Mouse (Mus musculus): ENCODE measurements around the gene Oprm1. TPM values are rescaled to one million over a fixed set of nuclear protein-coding genes. Genes with fewer than 3 reads are reported as not detected.

The Oprm1 gene
- polyA plus RNA-seq, 1 experiment from 2014 or later: not detected

DNA sequence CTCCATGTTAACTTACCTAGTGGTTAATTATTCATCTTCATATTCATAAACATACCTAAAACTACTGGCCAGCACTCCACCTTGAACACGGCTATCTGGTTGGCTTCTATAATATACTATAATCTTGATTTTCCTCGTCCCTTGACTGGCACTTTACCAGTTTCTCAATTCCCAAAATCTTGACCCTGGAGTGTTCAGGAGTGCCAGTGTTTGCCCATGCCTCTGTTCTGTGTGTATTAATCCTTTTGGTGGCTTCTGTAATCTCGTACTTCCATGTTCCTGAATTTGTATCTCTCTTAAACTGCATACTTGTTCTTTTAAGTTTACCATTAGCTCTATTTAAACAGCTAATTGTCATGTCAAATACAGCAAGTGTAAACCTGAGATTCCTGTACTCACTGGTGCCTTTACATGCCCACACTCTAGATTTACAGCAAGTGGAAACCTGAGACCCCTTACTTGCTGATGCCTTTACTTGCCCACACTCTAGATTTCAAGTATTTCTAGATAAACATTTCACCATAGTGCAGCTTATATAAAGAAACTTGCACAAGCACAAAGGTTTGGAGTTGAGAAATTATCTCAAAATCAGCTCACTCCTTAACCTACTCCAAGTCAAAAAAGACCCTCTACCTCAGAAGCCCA is 138.5 kb downstream of the Oprm1 start:
- no peaks in the 10 kb centered on the region for H3K4me1 ChIP-seq
- H3K36me3 ChIP-seq: no peaks in the 10 kb centered on the region
- no peak overlapping the region for H3K4me3 ChIP-seq
- no peaks in the 10 kb centered on the region for H3K27me3 ChIP-seq
- H3K9me3 ChIP-seq: no peaks in the 10 kb centered on the region
- no peak overlapping the region for H3K27ac ChIP-seq
- no peak for ATAC-seq (ENCODE audit: insufficient number of reproducible peaks, insufficient read depth, low FRiP score, low TSS enrichment)
- no peak overlapping the region for H3K9ac ChIP-seq
- H3K4me2 ChIP-seq (replicated peaks): no peak overlapping the region
- 74% methylated on average over 3 of the region's 3 CpGs for WGBS

DNA sequence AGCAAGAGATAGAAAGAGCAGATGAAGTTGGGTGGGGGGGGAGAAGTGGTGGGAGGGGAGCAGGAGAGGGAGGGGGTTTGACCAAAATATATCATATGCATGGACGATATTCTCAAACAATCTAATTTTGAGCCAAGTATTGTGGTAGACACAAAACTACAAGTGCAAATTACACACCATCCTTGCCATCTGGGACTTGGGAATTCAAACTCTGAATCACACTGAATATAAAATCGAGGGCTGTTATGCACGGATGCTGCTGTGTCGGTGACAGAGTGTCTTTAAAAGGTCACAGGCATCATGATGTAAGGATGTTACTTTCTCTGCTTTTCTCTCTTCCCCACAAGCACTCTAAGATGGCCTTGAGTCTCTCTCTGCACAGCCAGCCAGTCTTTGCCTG is 141.8 kb downstream of the Oprm1 start:
- H3K9me3 ChIP-seq: no peaks in the 10 kb centered on the region
- H3K9ac ChIP-seq: no peak overlapping the region
- WGBS: 85% methylated on average over 4 of the region's 4 CpGs
- no peak for ATAC-seq (ENCODE audit: insufficient number of reproducible peaks, insufficient read depth, low FRiP score, low TSS enrichment)
- no peaks in the 10 kb centered on the region for H3K36me3 ChIP-seq
- H3K27me3 ChIP-seq: no peaks in the 10 kb centered on the region
- H3K27ac ChIP-seq: no peak overlapping the region
- no peak overlapping the region for H3K4me2 ChIP-seq (replicated peaks)
- no peaks in the 10 kb centered on the region for H3K4me1 ChIP-seq
- no peak overlapping the region for H3K4me3 ChIP-seq

DNA sequence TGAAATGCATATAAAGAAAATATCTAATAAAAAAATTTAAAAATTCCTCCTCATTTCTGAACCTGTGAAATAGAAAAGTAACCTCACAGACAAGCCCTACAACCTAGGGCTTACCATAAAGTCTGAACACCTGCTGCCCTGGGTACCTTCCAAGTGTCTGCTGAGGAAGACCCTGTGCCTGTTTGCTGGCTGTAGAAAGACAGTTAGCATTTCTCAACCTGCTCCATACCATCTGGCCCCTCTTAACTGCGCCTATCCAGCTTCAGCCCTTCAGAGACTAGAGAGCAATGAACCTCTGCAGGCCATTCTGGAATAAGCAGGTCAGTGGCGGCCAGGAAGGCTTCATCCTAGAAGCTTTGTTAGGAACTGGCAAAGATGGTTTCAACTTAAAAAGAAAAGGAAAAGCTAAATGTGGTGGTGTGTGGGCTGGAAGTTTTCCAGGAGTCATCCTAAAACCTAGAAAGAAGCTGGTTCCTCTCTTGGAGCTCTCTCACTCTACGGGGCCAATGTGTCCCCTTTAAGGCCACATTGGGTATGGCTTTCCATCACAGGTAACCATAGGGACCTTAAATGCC is 143.6 kb downstream of the Oprm1 start:
- no peaks in the 10 kb centered on the region for H3K9me3 ChIP-seq
- H3K9ac ChIP-seq: no peak overlapping the region
- H3K4me1 ChIP-seq: no peaks in the 10 kb centered on the region
- no peak overlapping the region for H3K27ac ChIP-seq
- no peak overlapping the region for H3K4me2 ChIP-seq (replicated peaks)
- no peak for ATAC-seq (ENCODE audit: insufficient number of reproducible peaks, insufficient read depth, low FRiP score, low TSS enrichment)
- 92% methylated on average over 3 of the region's 3 CpGs for WGBS
- H3K4me3 ChIP-seq: no peak overlapping the region
- H3K36me3 ChIP-seq: no peaks in the 10 kb centered on the region
- H3K27me3 ChIP-seq: no peaks in the 10 kb centered on the region

DNA sequence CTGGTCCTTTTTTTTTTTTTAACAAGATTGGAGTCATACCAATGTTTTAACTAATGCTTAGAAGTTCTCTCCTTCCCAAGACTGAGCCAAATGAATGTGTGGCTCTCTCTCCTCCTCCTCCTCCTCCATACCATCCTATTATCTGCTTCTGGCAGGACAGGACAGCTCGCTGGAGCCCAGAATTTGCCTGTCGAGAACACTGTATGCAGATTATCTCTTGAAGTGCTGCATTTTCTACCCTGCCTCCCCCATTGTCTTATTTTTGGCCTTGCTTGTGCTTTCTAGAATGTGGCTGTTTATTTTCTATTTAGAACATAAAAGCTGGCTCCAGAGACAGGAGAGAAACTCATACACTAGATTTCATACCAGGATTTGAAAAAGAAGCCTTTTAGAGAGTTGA is 151.5 kb downstream of the Oprm1 start:
- no peaks in the 10 kb centered on the region for H3K36me3 ChIP-seq

DNA sequence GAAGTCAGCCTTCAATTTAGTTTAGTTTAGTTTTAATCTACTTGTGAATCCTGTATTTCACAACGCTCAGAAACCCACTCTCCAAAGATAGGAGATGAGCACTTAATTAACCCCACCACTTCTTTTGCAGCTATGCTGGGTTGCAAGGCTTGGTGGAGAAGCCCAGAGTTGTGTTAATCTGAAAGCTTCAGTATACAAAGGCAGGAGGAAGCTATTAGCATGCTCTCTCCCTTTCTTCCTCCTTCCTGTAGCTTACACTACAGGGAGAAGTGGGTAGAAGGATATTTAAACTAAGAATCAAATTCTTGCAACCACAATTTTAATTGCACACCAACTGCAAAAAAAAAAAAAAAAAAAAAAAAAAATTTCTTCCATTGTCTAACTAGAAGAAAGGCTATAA is 157.7 kb downstream of the Oprm1 start:
- Histone ChIP-seq H3K4me1 (peaks cover 7% of the 10 kb centered on the region), H3K4me3 (no peak overlapping the region), H3K27ac (0 out of 2 replicates have a peak overlapping the region, but pooled peaks have one; percentile 36), H3K36me3 (no peaks in the 10 kb centered on the region), H3K9ac (no peak overlapping the region), H3K4me2 (replicated peaks) (no peak overlapping the region), H3K9me3 (no peaks in the 10 kb centered on the region), H3K27me3 (no peaks in the 10 kb centered on the region)
- 42% methylated on average over 1 of the region's 1 CpGs for WGBS
- ATAC-seq (ENCODE audit: insufficient number of reproducible peaks, insufficient read depth, low FRiP score, low TSS enrichment): no peak

More for the DNA sequence above, 151.5 kb downstream of the Oprm1 start:
- H3K4me3 ChIP-seq: no peak overlapping the region
- 71% methylated on average over 2 of the region's 2 CpGs for WGBS
- ATAC-seq (ENCODE audit: insufficient number of reproducible peaks, insufficient read depth, low FRiP score, low TSS enrichment): no peak
- no peaks in the 10 kb centered on the region for H3K4me1 ChIP-seq
- no peak overlapping the region for H3K9ac ChIP-seq
- H3K4me2 ChIP-seq (replicated peaks): no peak overlapping the region
- H3K27me3 ChIP-seq: no peaks in the 10 kb centered on the region
- H3K9me3 ChIP-seq: no peaks in the 10 kb centered on the region
- no peak overlapping the region for H3K27ac ChIP-seq

DNA sequence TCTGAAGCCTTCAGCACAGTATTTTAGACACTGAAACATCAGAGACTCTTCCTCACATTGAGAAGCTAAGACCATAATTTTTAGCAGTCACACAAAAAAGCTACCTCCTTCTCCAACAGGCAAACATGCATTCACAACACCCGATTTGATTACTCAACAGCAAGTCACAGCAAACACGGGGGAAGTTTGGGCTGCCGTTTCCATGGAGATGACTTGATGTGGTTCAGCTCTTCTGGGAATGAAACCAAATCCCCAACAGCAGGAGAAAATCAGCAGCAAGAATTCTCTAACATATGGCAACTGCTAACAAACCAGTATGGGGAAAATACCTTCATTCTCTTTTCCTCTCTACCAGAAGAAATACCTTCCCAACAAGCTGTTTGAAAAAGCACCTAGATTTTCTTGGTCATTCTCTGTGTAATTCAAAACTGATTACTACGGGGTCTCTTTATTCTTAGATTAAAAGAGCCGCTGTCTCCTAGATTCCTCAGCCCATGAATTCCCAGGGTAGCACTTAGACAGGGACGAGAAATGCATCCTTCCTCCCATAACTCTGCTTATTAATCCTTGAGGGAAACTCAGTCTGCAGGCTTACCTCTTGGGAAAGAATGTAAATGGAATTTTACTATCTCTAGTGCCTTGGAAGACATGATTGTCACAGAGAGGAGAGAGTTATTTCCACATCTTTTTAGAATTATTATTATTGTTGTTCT is 158.4 kb downstream of the Oprm1 start:
- 5% methylated on average over 6 of the region's 6 CpGs for WGBS
- Histone ChIP-seq H3K36me3 (no peaks in the 10 kb centered on the region), H3K9ac (no peak overlapping the region), H3K4me1 (peaks cover 7% of the 10 kb centered on the region), H3K4me2 (replicated peaks) (no peak overlapping the region; the same call in 1 of the 2 replicates), H3K27ac (peak overlapping the region; percentile 61; the same call in 1 of the 2 replicates), H3K27me3 (no peaks in the 10 kb centered on the region), H3K4me3 (no peak overlapping the region), H3K9me3 (no peaks in the 10 kb centered on the region)
- no peak; the same call in 1 of the 2 replicates for ATAC-seq (ENCODE audit: insufficient number of reproducible peaks, insufficient read depth, low FRiP score, low TSS enrichment)

DNA sequence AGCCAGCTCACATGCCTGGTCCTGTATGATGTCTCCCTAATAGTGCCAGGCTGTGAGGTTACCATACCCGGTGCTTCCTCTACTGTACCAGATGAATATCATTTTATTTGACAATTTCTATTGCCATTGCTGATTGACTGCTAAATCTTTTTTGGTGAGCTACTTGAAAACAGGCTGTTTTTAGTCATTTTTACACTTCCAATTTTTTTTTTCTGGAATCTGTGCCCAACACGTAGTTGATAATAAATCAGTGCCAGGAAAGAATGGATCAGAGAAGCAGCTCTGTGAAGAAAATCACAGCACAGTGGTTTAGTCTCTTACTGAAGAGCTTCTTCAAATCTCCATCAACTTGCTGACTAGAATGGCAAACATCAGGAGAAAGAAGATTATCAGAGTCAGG is 168.4 kb downstream of the Oprm1 start:
- Histone ChIP-seq H3K9ac (no peak overlapping the region), H3K36me3 (no peaks in the 10 kb centered on the region), H3K4me3 (no peak overlapping the region), H3K4me1 (no peaks in the 10 kb centered on the region), H3K27ac (no peak overlapping the region), H3K9me3 (no peaks in the 10 kb centered on the region), H3K27me3 (no peaks in the 10 kb centered on the region), H3K4me2 (replicated peaks) (no peak overlapping the region)
- 86% methylated on average over 2 of the region's 2 CpGs for WGBS
- no peak for ATAC-seq (ENCODE audit: insufficient number of reproducible peaks, insufficient read depth, low FRiP score, low TSS enrichment)

DNA sequence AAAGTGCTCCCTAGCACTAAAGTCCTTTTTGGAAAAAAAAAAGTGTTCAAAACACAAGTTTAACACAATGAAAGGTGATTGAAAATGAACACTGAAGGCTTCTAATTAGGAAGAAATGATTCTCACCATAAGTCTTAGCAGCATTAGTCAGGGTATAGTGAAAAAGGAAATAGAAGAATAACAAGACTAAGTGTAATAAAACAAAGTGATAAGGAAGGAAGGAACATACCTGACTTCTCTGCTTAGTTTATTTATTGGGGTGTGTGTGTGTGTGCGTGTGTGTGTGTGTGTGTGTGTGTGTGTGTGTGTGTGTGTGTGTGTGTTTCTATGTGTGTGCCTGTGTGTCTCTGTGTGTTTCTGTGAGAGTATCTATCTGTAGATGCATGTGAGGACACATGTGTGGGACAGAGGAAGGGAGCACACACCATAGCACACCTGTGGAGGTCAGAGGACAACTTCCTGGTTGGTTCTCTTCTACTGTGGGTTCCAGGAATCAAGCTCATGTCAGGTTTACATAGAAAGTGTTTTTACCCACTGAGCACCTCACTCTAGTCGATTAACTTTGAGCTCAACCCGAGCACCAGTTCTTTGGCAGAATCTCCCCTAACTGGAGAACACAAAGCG is 169.4 kb downstream of the Oprm1 start:
- Histone ChIP-seq H3K4me1 (no peaks in the 10 kb centered on the region), H3K27ac (no peak overlapping the region), H3K4me2 (replicated peaks) (no peak overlapping the region), H3K9ac (no peak overlapping the region), H3K4me3 (no peak overlapping the region), H3K27me3 (no peaks in the 10 kb centered on the region), H3K36me3 (no peaks in the 10 kb centered on the region), H3K9me3 (no peaks in the 10 kb centered on the region)
- ATAC-seq (ENCODE audit: insufficient number of reproducible peaks, insufficient read depth, low FRiP score, low TSS enrichment): no peak
- 76% methylated on average over 4 of the region's 4 CpGs for WGBS

DNA sequence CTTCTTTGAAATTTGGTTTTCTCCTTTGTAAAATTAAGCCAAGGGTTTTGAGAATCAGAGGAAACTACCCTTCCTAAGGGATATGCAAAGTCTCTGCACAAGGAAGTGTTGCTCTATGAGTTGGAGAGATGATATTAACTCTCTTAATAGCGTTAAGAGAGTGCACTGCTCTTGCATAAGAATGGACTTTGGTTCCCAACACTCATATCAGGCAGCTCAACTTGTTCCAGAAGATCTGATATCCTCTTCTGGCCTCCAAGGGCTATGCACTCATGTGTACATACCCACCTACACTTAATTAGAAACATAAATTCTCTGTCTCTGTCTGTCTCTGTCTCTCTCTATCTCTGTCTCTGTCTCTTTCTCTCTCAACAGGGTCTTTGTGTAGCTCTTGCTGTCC is 170.6 kb downstream of the Oprm1 start:
- Histone ChIP-seq H3K4me3 (no peak overlapping the region), H3K4me2 (replicated peaks) (no peak overlapping the region), H3K36me3 (no peaks in the 10 kb centered on the region), H3K27me3 (no peaks in the 10 kb centered on the region), H3K27ac (no peak overlapping the region), H3K9ac (no peak overlapping the region), H3K9me3 (no peaks in the 10 kb centered on the region), H3K4me1 (no peaks in the 10 kb centered on the region)
- no peak for ATAC-seq (ENCODE audit: insufficient number of reproducible peaks, insufficient read depth, low FRiP score, low TSS enrichment)
- WGBS: 61% methylated on average over 1 of the region's 1 CpGs

DNA sequence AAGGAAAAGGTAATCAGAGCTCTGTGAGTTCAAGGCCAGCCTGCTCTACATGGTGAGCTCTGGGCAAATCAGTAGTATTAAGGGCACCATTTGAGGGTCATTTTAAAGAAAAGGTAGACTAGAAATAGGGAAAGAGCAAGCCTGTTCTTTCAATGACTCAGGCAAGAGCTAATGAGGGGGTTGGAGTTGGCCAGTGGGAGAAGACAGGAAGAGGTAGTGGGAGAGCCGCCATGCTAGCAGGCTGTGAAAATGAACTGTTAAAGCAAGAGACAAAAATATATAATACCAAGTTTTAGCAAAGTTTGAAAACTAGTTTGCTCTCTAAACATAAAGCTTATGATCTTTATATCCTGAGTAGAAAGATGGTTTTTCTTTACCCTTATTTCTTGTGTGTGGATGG is 172.1 kb downstream of the Oprm1 start:
- Histone ChIP-seq H3K27me3 (no peaks in the 10 kb centered on the region), H3K4me2 (replicated peaks) (no peak overlapping the region), H3K4me3 (no peak overlapping the region), H3K9ac (no peak overlapping the region), H3K36me3 (no peaks in the 10 kb centered on the region), H3K9me3 (no peaks in the 10 kb centered on the region), H3K4me1 (no peaks in the 10 kb centered on the region), H3K27ac (no peak overlapping the region)
- no peak for ATAC-seq (ENCODE audit: insufficient number of reproducible peaks, insufficient read depth, low FRiP score, low TSS enrichment)
- WGBS: 85% methylated on average over 1 of the region's 1 CpGs

DNA sequence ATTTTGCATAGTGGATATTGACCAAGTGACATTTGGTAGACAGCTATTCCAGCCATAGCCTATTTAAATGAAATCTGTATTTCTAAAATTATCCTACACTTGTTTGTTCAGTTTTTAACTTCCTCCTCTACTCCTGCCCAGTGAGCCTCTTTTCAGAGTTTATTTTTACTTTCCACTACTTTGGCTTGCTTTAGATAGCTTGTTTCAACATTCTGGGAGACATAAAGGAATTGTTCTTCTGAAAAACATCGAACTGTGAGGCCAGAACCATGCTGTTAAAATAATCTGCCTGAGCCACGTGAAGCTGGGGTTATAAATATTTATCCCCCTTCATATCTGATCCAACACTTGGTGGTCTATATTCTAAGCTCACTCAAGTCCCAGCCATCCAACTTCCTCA is 172.6 kb downstream of the Oprm1 start:
- H3K4me3 ChIP-seq: no peak overlapping the region
- no peak overlapping the region for H3K9ac ChIP-seq
- H3K9me3 ChIP-seq: no peaks in the 10 kb centered on the region
- no peak overlapping the region for H3K4me2 ChIP-seq (replicated peaks)
- 66% methylated on average over 2 of the region's 2 CpGs for WGBS
- no peak for ATAC-seq (ENCODE audit: insufficient number of reproducible peaks, insufficient read depth, low FRiP score, low TSS enrichment)
- H3K36me3 ChIP-seq: no peaks in the 10 kb centered on the region
- H3K27ac ChIP-seq: no peak overlapping the region
- H3K27me3 ChIP-seq: no peaks in the 10 kb centered on the region
- H3K4me1 ChIP-seq: no peaks in the 10 kb centered on the region

DNA sequence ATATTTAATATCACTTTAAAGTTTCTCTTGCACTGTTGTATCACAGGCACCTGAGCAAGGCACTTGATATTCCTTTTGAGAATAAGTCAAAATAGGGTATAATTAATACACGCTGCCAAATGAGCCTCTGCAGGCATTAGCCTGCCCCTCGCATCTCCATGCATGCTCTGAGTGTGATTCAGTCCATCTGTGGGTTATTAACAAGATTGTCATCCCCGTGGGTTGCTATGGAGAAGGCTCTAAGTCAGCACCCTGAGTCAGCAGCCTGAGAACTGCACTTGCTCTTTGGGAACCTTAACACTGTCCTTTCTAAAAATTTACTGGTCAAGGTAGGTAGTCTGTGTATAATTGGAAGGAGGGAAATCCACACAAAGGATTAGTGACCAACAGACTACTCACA is 176.5 kb downstream of the Oprm1 start:
- H3K27me3 ChIP-seq: no peaks in the 10 kb centered on the region
- 54% methylated on average over 3 of the region's 3 CpGs for WGBS

More for the DNA sequence above, 176.5 kb downstream of the Oprm1 start:
- Histone ChIP-seq H3K4me2 (replicated peaks) (no peak overlapping the region), H3K4me1 (no peaks in the 10 kb centered on the region), H3K36me3 (no peaks in the 10 kb centered on the region), H3K27ac (no peak overlapping the region), H3K9me3 (no peaks in the 10 kb centered on the region), H3K4me3 (no peak overlapping the region), H3K9ac (no peak overlapping the region)
- no peak for ATAC-seq (ENCODE audit: insufficient number of reproducible peaks, insufficient read depth, low FRiP score, low TSS enrichment)

All from embryonic facial prominence, embryonic 12.5 days (tissue).